Mouse (Mus musculus) naive thymus-derived CD4-positive, alpha-beta T cell, adult 5 months (primary cell): Measurements from ENCODE around the gene Mnd1. TPM values are rescaled to one million over a fixed set of nuclear protein-coding genes. Genes with fewer than 3 reads are reported as not detected.

Experiments used
- polyA plus RNA-seq: library from polyadenylated mRNA; unstranded; fragments of 100-300 nt; shearing (Covaris generic); gene quantifications from one replicate; pipeline ENCODE4 v1.2.1, GENCODE M21; 2017

Mnd1 gene
- polyA plus RNA-seq, result not detected

DNA sequence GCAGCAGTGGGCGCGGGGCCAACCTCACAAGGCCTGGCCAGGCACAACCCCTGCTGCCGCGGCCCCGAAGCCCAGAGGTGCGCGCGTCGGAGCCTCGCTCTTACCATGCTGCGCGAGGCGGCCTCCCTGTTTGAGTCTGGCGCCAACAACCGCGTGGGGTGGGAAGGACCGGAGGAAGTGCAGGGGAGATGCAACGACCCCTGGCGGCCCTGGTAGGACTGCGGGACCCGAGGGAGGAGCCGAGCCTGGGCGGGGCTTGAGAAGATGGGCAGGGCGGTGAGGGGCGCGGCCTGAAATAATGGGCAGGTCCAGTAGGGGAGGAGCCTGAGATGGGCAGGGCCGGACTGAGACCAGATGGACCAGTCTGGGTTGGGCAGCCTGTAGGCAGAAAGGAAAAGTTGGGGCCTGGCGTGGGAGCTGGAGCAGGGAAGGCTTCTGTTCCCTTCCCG is at the start of gene Mnd1:
Gene Mnd1, minus strand, starts transcription at position 229 of the 449 bp plus-strand sequence.

DNA sequence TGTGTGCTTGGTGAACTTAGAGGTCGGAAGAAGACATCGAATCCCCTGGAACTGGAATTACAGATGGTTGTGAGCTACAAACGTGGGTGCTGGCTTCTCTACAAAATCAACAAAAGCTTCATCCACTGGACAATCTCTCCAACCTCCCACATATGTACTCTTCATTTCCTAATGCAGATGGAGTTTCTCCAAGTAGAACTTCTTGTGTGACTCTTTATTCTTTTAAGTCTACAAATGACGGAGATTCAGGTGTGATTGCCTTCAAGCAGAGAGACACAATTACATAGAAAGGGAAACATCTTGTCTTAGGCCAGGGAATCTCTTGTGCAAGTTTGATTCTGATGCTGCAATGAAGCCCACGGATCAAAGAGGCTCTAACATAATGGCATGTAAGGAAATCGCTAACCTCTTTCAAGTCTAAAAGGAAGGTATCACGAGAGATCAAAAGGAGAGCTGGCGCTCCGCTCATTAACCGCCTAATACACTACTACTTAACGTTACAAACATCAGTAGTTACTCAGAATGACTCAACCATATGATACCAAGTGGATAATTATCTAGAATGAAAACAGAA is 18.1 kb upstream of the Mnd1 start, which contains the start of gene Gm6525:
Gene Gm6525, plus strand, starts transcription at position 524 of the 574 bp plus-strand sequence.

GRCm38 (mm10) chr3:84039646-84040475 is 115.7 kb downstream of the Mnd1 start, which contains the start of gene Tmem131l:
TSS of gene Tmem131l (minus strand) at chr3:84040175.

Other genes with a start within 250 kb of the Mnd1 start
- 61.5 TPM for gene Tmem131l, start 115.6 kb downstream of the Mnd1 start, polyA plus RNA-seq
- gene Gm6525, start 18.3 kb upstream of the Mnd1 start, polyA plus RNA-seq, result not detected
- 4.0 TPM for gene Trim2, start 151.1 kb upstream of the Mnd1 start, polyA plus RNA-seq